Mouse (Mus musculus) heart, embryonic 11.5 days (tissue): ENCODE data around the gene Fbxl17. TPM values are rescaled to one million over a fixed set of nuclear protein-coding genes. Genes with fewer than 3 reads are reported as not detected.
A peak's percentile ranks its signal among the peaks of the same experiment; 100 is the strongest.

Source experiments
- ATAC-seq: fragments of 200-750 bp; cut with Nextera tagmentation; replicated peaks from 2 replicates; pipeline ENCODE4 v1.8.0; 2017; ENCODE audit warnings: moderate library complexity; ENCODE audit not compliant: insufficient number of reproducible peaks, low FRiP score, low TSS enrichment
- H3K27ac ChIP-seq: fragments of 300-500 bp; sonication (generic); 2 replicates; pipeline ENCODE4 v1.5.1; 2014; ENCODE audit warnings: mild to moderate bottlenecking, low read depth, low read length
- H3K27me3 ChIP-seq: fragments of 300-500 bp; sonication (generic); 2 replicates; pipeline ENCODE4 v1.6.1; 2014; ENCODE audit warnings: mild to moderate bottlenecking, low read length, mixed read lengths; ENCODE audit not compliant: control insufficient read depth, insufficient read depth
- H3K36me3 ChIP-seq: fragments of 300-500 bp; sonication (generic); 2 replicates; pipeline ENCODE4 v1.6.1; 2014; ENCODE audit warnings: mild to moderate bottlenecking, low read length, moderate library complexity, mixed read lengths; ENCODE audit not compliant: control insufficient read depth, insufficient read depth
- H3K4me1 ChIP-seq: fragments of 300-500 bp; sonication (generic); 2 replicates; pipeline ENCODE4 v1.6.1; 2014; ENCODE audit warnings: low read length; ENCODE audit not compliant: control insufficient read depth, insufficient read depth
- H3K4me2 ChIP-seq: fragments of 300-500 bp; sonication (generic); 2 replicates; pipeline ENCODE4 v1.6.1; 2014; ENCODE audit warnings: mild to moderate bottlenecking, moderate library complexity
- H3K4me3 ChIP-seq: fragments of 300-500 bp; sonication (generic); 2 replicates; pipeline ENCODE4 v1.5.1; 2014; ENCODE audit warnings: low read depth, low read length
- H3K9ac ChIP-seq: fragments of 300-500 bp; sonication (generic); 2 replicates; pipeline ENCODE4 v1.6.1; 2014; ENCODE audit warnings: mild to moderate bottlenecking, low read depth, low read length, moderate library complexity
- H3K9me3 ChIP-seq: fragments of 300-500 bp; sonication (generic); replicated peaks from 2 replicates; pipeline ENCODE4 v1.6.1; 2016; ENCODE audit warnings: low read length; ENCODE audit not compliant: control insufficient read depth
- WGBS: fragments of 180-500 bp; shearing (Covaris S2); extraction: QIAGEN DNeasy Blood & Tissue Kit; methylation state at CpG from one replicate; pipeline ENCODE4 v1.1.7; 2014; ENCODE audit not compliant: insufficient replicate concordance; 5-methylcytosine and 5-hydroxymethylcytosine counted together
- polyA plus RNA-seq: library from polyadenylated mRNA; unstranded; fragments of >200 nt; fragmentation: Nextera tagmentation; extraction: Ambion mirVana; gene quantifications from 2 replicates; pipeline ENCODE4 v1.2.1, GENCODE M21; 2014

The Fbxl17 gene
- polyA plus RNA-seq, 1 experiment from 2014 or later, result 6.4 TPM

- Histone ChIP-seq H3K27ac (no peak overlapping the region), H3K9ac (no peak overlapping the region), H3K36me3 (no peaks in the 10 kb centered on the region), H3K9me3 (no peaks in the 10 kb centered on the region), H3K4me1 (peaks cover 3% of the 10 kb centered on the region; the same call in 1 of the 2 replicates), H3K27me3 (no peaks in the 10 kb centered on the region), H3K4me2 (no peak overlapping the region), H3K4me3 (no peak overlapping the region)
- 22% methylated on average over 2 of the region's 2 CpGs for WGBS
- no peak for ATAC-seq
These were observed 175.8 kb downstream of the Fbxl17 start for GRCm38 (mm10) chr17:63324039-63324438.

- WGBS, result 70% methylated on average over 7 of the region's 7 CpGs
- no peak for ATAC-seq
These were observed 177.0 kb downstream of the Fbxl17 start for GRCm38 (mm10) chr17:63322846-63323245.

GRCm38 (mm10) chr17:63321290-63321689 lies 178.5 kb downstream of the Fbxl17 start:
- 35% methylated on average over 5 of the region's 5 CpGs for WGBS
- Histone ChIP-seq H3K9ac (no peak overlapping the region), H3K9me3 (no peaks in the 10 kb centered on the region), H3K27ac (no peak overlapping the region), H3K36me3 (no peaks in the 10 kb centered on the region), H3K4me3 (no peak overlapping the region), H3K4me2 (no peak overlapping the region), H3K4me1 (peaks cover 17% of the 10 kb centered on the region), H3K27me3 (no peaks in the 10 kb centered on the region)
- no peak for ATAC-seq

More at GRCm38 (mm10) chr17:63322846-63323245, 177.0 kb downstream of the Fbxl17 start:
- Histone ChIP-seq H3K4me2 (no peak overlapping the region), H3K27ac (no peak overlapping the region), H3K9ac (no peak overlapping the region), H3K27me3 (no peaks in the 10 kb centered on the region), H3K4me3 (no peak overlapping the region), H3K4me1 (peaks cover 9% of the 10 kb centered on the region), H3K36me3 (no peaks in the 10 kb centered on the region), H3K9me3 (no peaks in the 10 kb centered on the region)

DNA sequence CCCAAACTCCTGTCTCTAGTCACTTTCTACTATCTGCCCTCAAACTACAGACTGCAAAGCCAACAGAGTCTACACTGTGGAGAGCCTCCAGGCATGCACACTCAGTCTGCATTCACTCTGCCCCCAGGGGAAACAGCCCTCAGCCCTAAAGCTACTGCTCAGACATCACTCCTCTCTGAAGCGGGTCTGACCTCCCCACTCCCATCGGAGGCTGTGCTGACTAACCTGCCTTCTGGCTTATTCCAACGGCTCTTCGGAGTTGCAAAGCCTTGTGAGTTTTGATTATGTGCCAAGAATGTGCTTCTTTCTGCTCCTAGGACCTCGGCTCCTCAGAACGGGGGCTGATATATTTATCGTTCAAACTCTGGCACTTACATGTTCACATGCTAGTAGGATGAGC lies 182.3 kb downstream of the Fbxl17 start:
- ATAC-seq, result no peak
- no peak overlapping the region for H3K9ac ChIP-seq
- H3K4me2 ChIP-seq, result peak overlapping the region; percentile 16; the same call in 1 of the 2 replicates
- H3K36me3 ChIP-seq, result no peaks in the 10 kb centered on the region
- H3K4me1 ChIP-seq, result peaks cover 19% of the 10 kb centered on the region
- WGBS, result 27% methylated on average over 7 of the region's 7 CpGs
- no peaks in the 10 kb centered on the region; the same call in 1 of the 2 replicates for H3K9me3 ChIP-seq
- H3K27ac ChIP-seq, result 0 out of 2 replicates have a peak overlapping the region, but pooled peaks have one; percentile 16
- H3K27me3 ChIP-seq, result no peaks in the 10 kb centered on the region
- H3K4me3 ChIP-seq, result no peak overlapping the region

DNA sequence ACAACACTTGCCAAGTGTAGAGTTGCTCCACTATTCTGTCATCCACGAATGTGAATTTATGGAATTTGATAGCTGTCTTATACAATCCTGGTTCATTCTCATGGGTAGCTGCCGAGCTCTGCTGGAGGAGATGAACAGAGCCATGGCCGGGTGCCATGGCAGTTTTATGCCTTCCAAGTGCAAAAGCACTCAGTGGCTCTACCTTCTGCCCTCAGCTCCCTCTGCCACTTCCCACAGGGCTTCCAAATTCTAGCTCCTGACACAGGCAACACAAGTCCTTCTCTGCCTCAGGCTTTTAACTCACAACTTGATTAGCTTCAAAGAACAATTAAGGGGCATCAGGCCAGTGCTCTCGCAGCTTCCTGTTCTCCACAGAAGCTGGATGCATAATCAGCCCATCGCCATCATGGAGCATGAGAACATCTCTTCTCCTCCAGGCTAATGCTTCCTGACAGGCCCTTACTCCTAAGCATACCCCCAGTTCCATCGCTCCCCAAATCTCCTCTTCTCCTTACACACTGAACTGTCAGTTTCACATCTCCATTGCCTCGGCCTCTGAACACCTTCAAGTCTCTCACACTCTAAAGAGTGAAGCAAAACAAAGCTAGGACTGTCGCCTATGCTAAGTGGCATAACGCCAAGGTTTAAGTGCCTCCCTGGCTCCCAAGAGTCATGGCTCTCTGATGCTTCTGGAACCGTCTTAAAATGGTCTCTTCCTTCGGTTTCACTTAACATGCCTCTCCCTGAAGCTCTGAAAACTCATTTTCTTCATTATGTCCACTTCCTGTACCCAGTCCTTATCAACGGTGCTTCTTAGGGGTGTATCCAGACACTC lies 184.0 kb downstream of the Fbxl17 start:
- no peaks in the 10 kb centered on the region; the same call in 1 of the 2 replicates for H3K9me3 ChIP-seq
- H3K4me2 ChIP-seq, result no peak overlapping the region
- no peak overlapping the region for H3K9ac ChIP-seq
- H3K4me1 ChIP-seq, result peaks cover 19% of the 10 kb centered on the region
- H3K27me3 ChIP-seq, result no peaks in the 10 kb centered on the region
- 72% methylated on average over 12 of the region's 12 CpGs for WGBS
- no peak overlapping the region for H3K27ac ChIP-seq
- no peaks in the 10 kb centered on the region for H3K36me3 ChIP-seq
- no peak for ATAC-seq
- no peak overlapping the region for H3K4me3 ChIP-seq

GRCm38 (mm10) chr17:63312804-63313203 lies 187.0 kb downstream of the Fbxl17 start:
- WGBS, result 86% methylated on average over 3 of the region's 3 CpGs
- no peaks in the 10 kb centered on the region; the same call in 1 of the 2 replicates for H3K9me3 ChIP-seq
- H3K9ac ChIP-seq, result no peak overlapping the region
- no peaks in the 10 kb centered on the region for H3K27me3 ChIP-seq
- peaks cover 10% of the 10 kb centered on the region for H3K4me1 ChIP-seq
- ATAC-seq, result no peak
- no peaks in the 10 kb centered on the region for H3K36me3 ChIP-seq
- no peak overlapping the region for H3K27ac ChIP-seq
- no peak overlapping the region for H3K4me3 ChIP-seq
- no peak overlapping the region for H3K4me2 ChIP-seq

DNA sequence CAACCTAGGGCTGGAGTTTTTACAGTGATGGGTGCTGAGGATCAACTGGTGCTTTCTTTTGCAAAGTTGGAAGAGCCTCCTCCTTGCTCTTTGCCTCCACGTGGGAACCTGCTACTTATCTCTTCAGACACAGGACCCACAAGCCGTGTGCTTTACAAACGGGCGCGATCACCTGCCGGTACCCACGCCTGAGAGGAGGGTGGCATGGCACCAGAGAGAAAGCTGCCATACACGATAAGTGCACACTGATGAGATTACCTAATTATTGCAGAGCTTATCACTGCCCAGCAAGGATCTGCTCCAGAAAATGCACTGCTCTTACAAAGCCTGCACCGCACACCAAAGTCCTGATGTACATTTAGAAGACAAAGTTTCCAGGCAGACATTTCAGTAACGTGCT lies 187.5 kb downstream of the Fbxl17 start:
- no peaks in the 10 kb centered on the region; the same call in 1 of the 2 replicates for H3K9me3 ChIP-seq
- no peak overlapping the region for H3K4me2 ChIP-seq
- ATAC-seq, result no peak
- 79% methylated on average over 10 of the region's 10 CpGs for WGBS
- H3K36me3 ChIP-seq, result no peaks in the 10 kb centered on the region
- H3K9ac ChIP-seq, result no peak overlapping the region
- no peak overlapping the region for H3K27ac ChIP-seq
- no peaks in the 10 kb centered on the region for H3K27me3 ChIP-seq
- H3K4me3 ChIP-seq, result no peak overlapping the region
- H3K4me1 ChIP-seq, result peaks cover 5% of the 10 kb centered on the region

- 63% methylated on average over 3 of the region's 3 CpGs for WGBS
- no peak for ATAC-seq
- H3K4me2 ChIP-seq, result no peak overlapping the region
These were observed 188.2 kb downstream of the Fbxl17 start for GRCm38 (mm10) chr17:63311613-63312012.

More at GRCm38 (mm10) chr17:63311613-63312012, 188.2 kb downstream of the Fbxl17 start:
- Histone ChIP-seq H3K27me3 (no peaks in the 10 kb centered on the region), H3K9me3 (no peaks in the 10 kb centered on the region; the same call in 1 of the 2 replicates), H3K36me3 (no peaks in the 10 kb centered on the region), H3K9ac (no peak overlapping the region), H3K4me1 (peaks cover 4% of the 10 kb centered on the region; the same call in 1 of the 2 replicates), H3K27ac (no peak overlapping the region), H3K4me3 (no peak overlapping the region)
